Mouse (Mus musculus) forebrain, embryonic 11.5 days (tissue): ENCODE data around the gene Cobll1. TPM values are rescaled to one million over a fixed set of nuclear protein-coding genes. Genes with fewer than 3 reads are reported as not detected.

Source experiments
- ATAC-seq: fragments of 200-750 bp; cut with Nextera tagmentation; replicated peaks from 2 replicates; pipeline ENCODE4 v1.8.0; 2017; ENCODE audit warnings: moderate TSS enrichment; ENCODE audit not compliant: low FRiP score
- DNase-seq: peaks from one replicate; pipeline ENCODE4 v3.0.0-alpha.2; 2017; ENCODE audit warnings: low spot score
- H3K27ac ChIP-seq: fragments of 300-500 bp; sonication (generic); 2 replicates; pipeline ENCODE4 v1.5.1; 2014; ENCODE audit warnings: low read depth, low read length
- H3K27me3 ChIP-seq: fragments of 300-500 bp; sonication (generic); 2 replicates; pipeline ENCODE4 v1.6.1; 2014; ENCODE audit warnings: mild to moderate bottlenecking, low read length, mixed read lengths; ENCODE audit not compliant: control insufficient read depth, insufficient read depth
- H3K36me3 ChIP-seq: fragments of 300-500 bp; sonication (generic); 2 replicates; pipeline ENCODE4 v1.6.1; 2014; ENCODE audit warnings: mild to moderate bottlenecking, low read length, moderate library complexity, mixed read lengths; ENCODE audit not compliant: control insufficient read depth, insufficient read depth
- H3K4me1 ChIP-seq: fragments of 300-500 bp; sonication (generic); replicated peaks from 2 replicates; pipeline ENCODE4 v1.6.1; 2014; ENCODE audit warnings: low read length, mixed read lengths; ENCODE audit not compliant: control insufficient read depth, insufficient read depth
- H3K4me2 ChIP-seq: fragments of 300-500 bp; sonication (generic); 2 replicates; pipeline ENCODE4 v1.6.1; 2014; ENCODE audit warnings: low read depth, mild to moderate bottlenecking, low read length, moderate library complexity, mixed read lengths; ENCODE audit not compliant: severe bottlenecking
- H3K4me3 ChIP-seq: fragments of 300-500 bp; sonication (generic); 2 replicates; pipeline ENCODE4 v1.5.1; 2014; ENCODE audit warnings: low read depth, low read length
- H3K9ac ChIP-seq: fragments of 300-500 bp; sonication (generic); 2 replicates; pipeline ENCODE4 v1.6.1; 2014; ENCODE audit warnings: low read length
- H3K9me3 ChIP-seq: fragments of 300-500 bp; sonication (generic); 2 replicates; pipeline ENCODE4 v1.6.1; 2016; ENCODE audit warnings: low read length, mixed read lengths; ENCODE audit not compliant: control insufficient read depth
- WGBS: fragments of 180-500 bp; shearing (Covaris S2); extraction: QIAGEN DNeasy Blood & Tissue Kit; methylation state at CpG from one replicate; pipeline ENCODE4 v1.1.7; 2014; 5-methylcytosine and 5-hydroxymethylcytosine counted together
- polyA plus RNA-seq: library from polyadenylated mRNA; unstranded; fragments of >200 nt; fragmentation: Nextera tagmentation; extraction: Ambion mirVana; gene quantifications from 2 replicates; pipeline ENCODE4 v1.2.1, GENCODE M21; 2014

The Cobll1 gene
- polyA plus RNA-seq, 1 experiment from 2014 or later: 4.8 TPM

DNA sequence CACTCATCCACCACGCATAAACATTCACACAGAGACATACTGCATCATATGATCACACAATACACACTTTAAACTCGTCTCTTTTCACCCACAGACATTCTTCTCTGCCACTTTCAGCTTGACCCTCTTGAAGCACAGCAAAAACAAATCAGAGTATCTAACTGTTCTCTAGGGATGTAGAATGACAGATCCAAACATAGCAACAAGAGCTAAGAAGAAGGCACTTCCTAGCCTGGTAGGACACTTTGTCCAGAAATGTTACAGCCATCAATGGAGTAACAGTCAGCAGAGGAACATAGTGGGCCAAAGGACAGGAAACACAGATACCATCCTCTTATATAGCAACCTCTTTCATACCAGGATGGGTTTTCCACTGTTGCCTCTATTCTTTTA, 11.3 kb downstream of the Cobll1 start:
- WGBS: 87% methylated on average over 2 of the region's 2 CpGs
- H3K9ac ChIP-seq: no peak overlapping the region
- H3K27me3 ChIP-seq: no peaks in the 10 kb centered on the region
- no peak overlapping the region for H3K27ac ChIP-seq
- H3K4me3 ChIP-seq: no peak overlapping the region
- DNase-seq: no peak
- no peaks in the 10 kb centered on the region for H3K4me1 ChIP-seq
- H3K9me3 ChIP-seq: no peaks in the 10 kb centered on the region
- H3K4me2 ChIP-seq: no peak overlapping the region
- ATAC-seq: no peak
- no peaks in the 10 kb centered on the region for H3K36me3 ChIP-seq

- Histone ChIP-seq H3K9me3 (no peaks in the 10 kb centered on the region), H3K36me3 (no peaks in the 10 kb centered on the region), H3K4me1 (no peaks in the 10 kb centered on the region), H3K9ac (no peak overlapping the region), H3K27ac (no peak overlapping the region), H3K4me2 (no peak overlapping the region), H3K4me3 (no peak overlapping the region), H3K27me3 (no peaks in the 10 kb centered on the region)
- DNase-seq (no peak), ATAC-seq (no peak)
- WGBS: 90% methylated on average over 6 of the region's 6 CpGs
Observed at GRCm38 (mm10) chr2:65227154-65227897, 11.9 kb downstream of the Cobll1 start.

GRCm38 (mm10) chr2:65226494-65226893, 12.7 kb downstream of the Cobll1 start:
- H3K27ac ChIP-seq: no peak overlapping the region
- WGBS: 91% methylated on average over 4 of the region's 4 CpGs
- H3K27me3 ChIP-seq: no peaks in the 10 kb centered on the region
- H3K4me2 ChIP-seq: no peak overlapping the region
- DNase-seq (no peak), ATAC-seq (no peak)
- H3K9me3 ChIP-seq: no peaks in the 10 kb centered on the region
- H3K4me3 ChIP-seq: no peak overlapping the region
- H3K9ac ChIP-seq: no peak overlapping the region
- H3K4me1 ChIP-seq: no peaks in the 10 kb centered on the region
- H3K36me3 ChIP-seq: no peaks in the 10 kb centered on the region

GRCm38 (mm10) chr2:65223956-65224735, 15.1 kb downstream of the Cobll1 start:
- no peaks in the 10 kb centered on the region for H3K4me1 ChIP-seq
- H3K9ac ChIP-seq: no peak overlapping the region
- no peaks in the 10 kb centered on the region for H3K36me3 ChIP-seq
- H3K27ac ChIP-seq: no peak overlapping the region
- ATAC-seq (no peak), DNase-seq (no peak)
- H3K4me3 ChIP-seq: no peak overlapping the region
- no peaks in the 10 kb centered on the region for H3K9me3 ChIP-seq
- 87% methylated on average over 12 of the region's 12 CpGs for WGBS
- no peaks in the 10 kb centered on the region for H3K27me3 ChIP-seq
- no peak overlapping the region for H3K4me2 ChIP-seq

DNA sequence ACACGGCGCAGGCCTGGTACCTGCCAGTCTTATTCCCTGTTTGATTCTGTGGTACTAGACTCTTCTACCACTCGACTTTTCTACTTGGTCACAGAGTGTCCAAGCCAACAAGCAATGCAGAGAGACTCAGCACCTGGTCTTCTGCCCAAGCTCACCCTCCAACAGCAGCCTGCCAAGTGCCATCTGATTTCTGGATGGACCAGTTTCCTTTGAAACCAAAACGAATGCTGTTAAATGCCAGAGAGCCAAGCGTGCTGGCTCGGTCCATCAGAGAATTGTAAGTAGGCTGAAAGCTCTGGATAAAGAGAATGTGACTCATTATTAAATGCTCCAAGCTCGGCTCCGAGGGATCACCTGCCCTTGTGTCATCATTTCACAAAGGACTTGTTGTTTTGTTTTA, 16.2 kb downstream of the Cobll1 start:
- ATAC-seq (no peak), DNase-seq (no peak)
- Histone ChIP-seq H3K27ac (no peak overlapping the region), H3K4me1 (no peaks in the 10 kb centered on the region), H3K4me2 (no peak overlapping the region), H3K27me3 (no peaks in the 10 kb centered on the region), H3K4me3 (no peak overlapping the region), H3K9ac (no peak overlapping the region), H3K9me3 (no peaks in the 10 kb centered on the region), H3K36me3 (no peaks in the 10 kb centered on the region)
- 80% methylated on average over 8 of the region's 8 CpGs for WGBS

GRCm38 (mm10) chr2:65221646-65222045, 17.6 kb downstream of the Cobll1 start:
- DNase-seq: no peak
- no peaks in the 10 kb centered on the region for H3K4me1 ChIP-seq
- H3K27me3 ChIP-seq: no peaks in the 10 kb centered on the region
- H3K9me3 ChIP-seq: no peaks in the 10 kb centered on the region
- H3K4me3 ChIP-seq: no peak overlapping the region
- no peak overlapping the region for H3K27ac ChIP-seq
- no peak overlapping the region for H3K4me2 ChIP-seq
- H3K9ac ChIP-seq: no peak overlapping the region
- WGBS: 88% methylated on average over 2 of the region's 2 CpGs
- no peak for ATAC-seq
- no peaks in the 10 kb centered on the region for H3K36me3 ChIP-seq

DNA sequence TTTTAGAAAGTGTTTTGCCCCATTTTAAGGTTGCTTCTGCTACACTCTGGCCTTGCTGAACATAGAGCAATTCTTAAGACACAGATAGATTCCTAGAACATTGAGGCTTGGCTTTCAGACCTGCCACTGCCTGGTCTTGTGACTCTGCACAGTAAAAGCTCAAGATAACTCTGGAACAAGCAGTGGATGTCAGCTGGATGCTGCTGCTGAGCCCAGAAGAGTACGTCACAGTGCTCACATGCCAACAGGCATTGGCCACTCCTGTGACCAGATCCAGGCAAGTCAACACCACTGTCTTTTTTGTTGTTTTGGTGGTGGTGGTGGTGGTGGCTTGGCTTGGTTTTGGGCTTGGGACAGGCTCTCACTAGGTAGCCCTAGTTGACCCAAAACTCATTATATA, 18.6 kb downstream of the Cobll1 start:
- H3K4me3 ChIP-seq: no peak overlapping the region
- no peak for ATAC-seq
- no peaks in the 10 kb centered on the region for H3K27me3 ChIP-seq
- DNase-seq: no peak
- no peak overlapping the region for H3K4me2 ChIP-seq
- H3K4me1 ChIP-seq: no peaks in the 10 kb centered on the region
- no peaks in the 10 kb centered on the region for H3K36me3 ChIP-seq
- no peaks in the 10 kb centered on the region for H3K9me3 ChIP-seq
- no peak overlapping the region for H3K9ac ChIP-seq
- no peak overlapping the region for H3K27ac ChIP-seq
- 80% methylated on average over 1 of the region's 1 CpGs for WGBS

DNA sequence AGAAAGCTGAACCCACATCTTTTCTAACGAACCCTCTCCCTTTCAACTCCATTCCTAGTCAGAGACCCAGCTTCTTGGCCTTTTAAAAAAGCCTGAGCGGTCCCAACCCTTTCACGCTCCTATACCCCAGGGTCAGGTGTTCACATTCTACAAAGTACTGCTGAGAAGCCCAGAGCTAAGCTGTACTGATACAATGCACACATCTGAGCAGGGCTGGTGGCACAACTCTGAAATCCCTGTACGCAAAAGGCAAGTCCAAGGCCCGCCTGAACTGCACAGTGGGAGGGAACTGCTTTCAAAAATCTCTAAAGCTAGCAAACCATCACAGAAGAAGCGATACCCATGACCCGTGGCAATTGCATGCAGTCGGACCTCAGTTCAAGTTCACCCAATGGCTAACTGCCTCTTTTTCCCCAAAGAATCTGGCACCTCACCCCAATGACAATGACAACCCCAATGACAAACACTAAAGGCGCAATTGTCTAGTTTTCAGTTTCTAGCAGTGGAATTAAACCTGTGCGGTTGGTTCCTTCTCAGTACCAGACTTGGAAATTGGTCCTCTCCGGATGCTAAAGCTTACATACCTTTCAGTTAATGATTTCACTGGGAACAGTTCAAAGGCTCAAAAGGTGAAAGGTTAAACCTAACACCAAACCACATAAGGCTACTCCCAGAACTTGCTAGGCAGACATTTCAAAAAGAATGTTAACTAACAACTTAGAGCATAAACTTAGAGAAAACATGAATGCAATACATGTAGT, 19.6 kb downstream of the Cobll1 start:
- Histone ChIP-seq H3K4me1 (no peaks in the 10 kb centered on the region), H3K27me3 (no peaks in the 10 kb centered on the region), H3K4me2 (no peak overlapping the region), H3K4me3 (no peak overlapping the region), H3K36me3 (no peaks in the 10 kb centered on the region), H3K9me3 (no peaks in the 10 kb centered on the region), H3K27ac (no peak overlapping the region), H3K9ac (no peak overlapping the region)
- 74% methylated on average over 11 of the region's 11 CpGs for whole genome bisulfite sequencing
- DNase-seq: no peak
- no peak for ATAC-seq
